Mouse (Mus musculus) heart, embryonic 15.5 days (tissue): ENCODE measurements around the gene Ms4a6b. TPM values are rescaled to one million over a fixed set of nuclear protein-coding genes. Genes with fewer than 3 reads are reported as not detected.
"Not testable (repeated sequence)": the region's sequence is repeated elsewhere in the genome, so short reads cannot be mapped to it uniquely, and the experiment has no call there.

Experiments used
- ATAC-seq: fragments of 200-750 bp; cut with Nextera tagmentation; replicated peaks from 2 replicates; pipeline ENCODE4 v1.8.0; 2017; ENCODE audit warnings: low read depth, moderate TSS enrichment; ENCODE audit not compliant: insufficient number of reproducible peaks, insufficient read depth, low FRiP score
- H3K27ac ChIP-seq: fragments of 300-500 bp; sonication (generic); 2 replicates; pipeline ENCODE4 v1.5.1; 2015; ENCODE audit warnings: mild to moderate bottlenecking, inconsistent platforms
- H3K27me3 ChIP-seq: fragments of 300-500 bp; sonication (generic); 2 replicates; pipeline ENCODE4 v1.6.1; 2015; ENCODE audit warnings: inconsistent platforms
- H3K36me3 ChIP-seq: fragments of 300-500 bp; sonication (generic); 2 replicates; pipeline ENCODE4 v1.6.1; 2015; ENCODE audit warnings: mild to moderate bottlenecking, inconsistent platforms
- H3K4me1 ChIP-seq: fragments of 300-500 bp; sonication (generic); replicated peaks from 2 replicates; pipeline ENCODE4 v1.6.1; 2015; ENCODE audit warnings: inconsistent platforms
- H3K4me2 ChIP-seq: fragments of 300-500 bp; sonication (generic); 2 replicates; pipeline ENCODE4 v1.6.1; 2015; ENCODE audit warnings: inconsistent platforms, mild to moderate bottlenecking, moderate library complexity
- H3K4me3 ChIP-seq: fragments of 300-500 bp; sonication (generic); 2 replicates; pipeline ENCODE4 v1.5.1; 2015; ENCODE audit warnings: mild to moderate bottlenecking, inconsistent platforms
- H3K9ac ChIP-seq: fragments of 300-500 bp; sonication (generic); 2 replicates; pipeline ENCODE4 v1.6.1; 2015; ENCODE audit warnings: mild to moderate bottlenecking, inconsistent platforms
- H3K9me3 ChIP-seq: fragments of 300-500 bp; sonication (generic); replicated peaks from 2 replicates; pipeline ENCODE4 v1.6.1; 2016; ENCODE audit warnings: inconsistent platforms
- WGBS: fragments of 180-500 bp; shearing (Covaris S2); methylation state at CpG from one replicate; pipeline ENCODE4 v1.1.7; 2015; ENCODE audit warnings: mixed read lengths; 5-methylcytosine and 5-hydroxymethylcytosine counted together
- polyA plus RNA-seq: library from polyadenylated mRNA; unstranded; fragments of >200 nt; fragmentation: Nextera tagmentation; extraction: Ambion mirVana; gene quantifications from 2 replicates; pipeline ENCODE4 v1.2.1, GENCODE M21; 2015

Gene Ms4a6b
- polyA plus RNA-seq, 1 experiment from 2014 or later: 3.6 TPM

GRCm38 (mm10) chr19:11494519-11494918 lies 21.8 kb upstream of the Ms4a6b start:
- H3K4me1 ChIP-seq: no peaks in the 10 kb centered on the region
- H3K4me3 ChIP-seq: no peak overlapping the region
- 72% methylated on average over 3 of the region's 3 CpGs for WGBS
- no peaks in the 10 kb centered on the region for H3K36me3 ChIP-seq
- H3K9me3 ChIP-seq: no peaks in the 10 kb centered on the region
- no peak for ATAC-seq
- no peak overlapping the region for H3K27ac ChIP-seq
- no peak overlapping the region for H3K4me2 ChIP-seq
- no peak overlapping the region for H3K9ac ChIP-seq
- H3K27me3 ChIP-seq: no peaks in the 10 kb centered on the region

- H3K9me3 ChIP-seq: no peaks in the 10 kb centered on the region
- 68% methylated on average over 6 of the region's 6 CpGs for WGBS
- no peak overlapping the region for H3K4me3 ChIP-seq
- no peak overlapping the region for H3K4me2 ChIP-seq
- no peak overlapping the region for H3K9ac ChIP-seq
- no peak overlapping the region for H3K27ac ChIP-seq
- ATAC-seq: no peak
- no peaks in the 10 kb centered on the region for H3K27me3 ChIP-seq
- no peaks in the 10 kb centered on the region for H3K36me3 ChIP-seq
- no peaks in the 10 kb centered on the region for H3K4me1 ChIP-seq
Measured at GRCm38 (mm10) chr19:11496361-11496760, 20.0 kb upstream of the Ms4a6b start.

DNA sequence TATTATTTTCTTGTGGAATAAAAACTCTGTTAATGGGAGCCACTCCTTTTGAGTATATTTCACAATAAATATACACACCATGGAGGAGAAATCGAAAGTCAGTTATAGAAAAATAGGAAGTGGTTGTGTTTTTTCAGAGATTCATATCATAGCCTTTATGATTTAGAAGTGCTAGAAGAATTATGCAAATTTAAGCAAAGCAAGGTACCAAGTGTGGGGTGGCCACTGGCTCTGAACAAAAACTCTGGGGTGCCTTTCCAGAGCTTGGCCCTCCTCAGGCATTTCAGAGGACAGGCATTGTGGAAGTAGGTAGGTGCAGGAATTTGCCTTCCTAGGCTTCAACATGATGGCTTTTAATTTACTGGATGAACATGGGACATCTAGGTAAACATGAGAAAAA lies 19.0 kb upstream of the Ms4a6b start:
- H3K27ac ChIP-seq, ATAC-seq, H3K4me3 ChIP-seq, H3K4me2 ChIP-seq, H3K27me3 ChIP-seq, H3K9me3 ChIP-seq, H3K9ac ChIP-seq, H3K36me3 ChIP-seq, H3K4me1 ChIP-seq: not testable (repeated sequence)
- 71% methylated on average over 1 of the region's 1 CpGs for WGBS

DNA sequence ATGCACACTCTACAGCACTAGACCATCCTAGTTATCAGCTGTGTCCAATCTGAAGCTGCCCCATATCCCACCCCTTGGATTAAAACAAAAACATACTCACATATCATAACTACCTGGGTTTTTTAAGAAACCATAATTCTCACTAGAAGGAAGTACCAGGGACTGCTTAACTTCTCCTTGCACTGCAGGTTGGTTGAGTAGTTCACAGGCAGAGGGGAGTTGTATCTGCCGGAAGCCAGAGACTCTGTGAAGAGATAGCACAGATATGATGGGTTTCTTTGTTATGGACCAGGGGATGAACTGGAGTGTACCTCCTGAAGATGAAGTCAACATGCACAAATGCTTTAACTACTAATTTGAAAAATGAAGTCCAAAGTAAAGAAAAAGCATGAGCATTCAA lies 15.5 kb upstream of the Ms4a6b start:
- H3K9ac ChIP-seq: no peak overlapping the region
- 76% methylated on average over 1 of the region's 1 CpGs for WGBS
- H3K36me3 ChIP-seq: no peaks in the 10 kb centered on the region
- H3K27me3 ChIP-seq: no peaks in the 10 kb centered on the region
- no peak overlapping the region for H3K4me3 ChIP-seq
- no peak overlapping the region for H3K27ac ChIP-seq
- no peak for ATAC-seq
- no peak overlapping the region for H3K4me2 ChIP-seq
- no peaks in the 10 kb centered on the region for H3K4me1 ChIP-seq
- no peaks in the 10 kb centered on the region for H3K9me3 ChIP-seq

DNA sequence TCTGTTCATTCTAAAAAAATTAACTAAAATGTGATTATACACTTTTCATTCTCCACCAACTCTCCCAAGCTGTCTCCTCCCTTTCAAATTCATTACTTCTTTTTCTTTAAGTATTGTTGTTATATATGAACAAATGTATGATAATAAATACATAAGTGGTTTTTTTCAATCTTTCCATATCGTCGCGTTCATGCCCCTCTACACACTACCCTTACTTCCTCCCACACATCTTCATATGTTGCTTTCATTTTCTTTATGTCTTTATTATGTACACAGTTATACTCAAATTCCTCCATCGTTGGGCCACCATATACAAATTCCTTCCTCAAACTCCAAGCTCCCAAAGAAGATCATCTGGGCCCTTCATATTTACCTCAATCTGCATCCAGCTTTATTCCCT lies 15.0 kb upstream of the Ms4a6b start:
- Histone ChIP-seq H3K9ac (no peak overlapping the region), H3K4me2 (no peak overlapping the region), H3K9me3 (no peaks in the 10 kb centered on the region), H3K36me3 (no peaks in the 10 kb centered on the region), H3K4me1 (no peaks in the 10 kb centered on the region), H3K27ac (no peak overlapping the region), H3K4me3 (no peak overlapping the region), H3K27me3 (no peaks in the 10 kb centered on the region)
- 85% methylated on average over 4 of the region's 4 CpGs for WGBS
- no peak for ATAC-seq

- Histone ChIP-seq H3K4me1 (no peaks in the 10 kb centered on the region), H3K4me2 (no peak overlapping the region), H3K4me3 (no peak overlapping the region), H3K9ac (no peak overlapping the region), H3K27ac (no peak overlapping the region), H3K27me3 (no peaks in the 10 kb centered on the region), H3K9me3 (no peaks in the 10 kb centered on the region), H3K36me3 (no peaks in the 10 kb centered on the region)
- 64% methylated on average over 1 of the region's 1 CpGs for WGBS
- ATAC-seq: no peak
Measured at GRCm38 (mm10) chr19:11504857-11505256, 11.5 kb upstream of the Ms4a6b start.

GRCm38 (mm10) chr19:11513458-11513857 lies 2.9 kb upstream of the Ms4a6b start:
- no peak overlapping the region for H3K27ac ChIP-seq
- ATAC-seq: no peak
- WGBS: 45% methylated on average over 1 of the region's 1 CpGs
- no peak overlapping the region for H3K4me3 ChIP-seq
- no peaks in the 10 kb centered on the region for H3K36me3 ChIP-seq
- no peaks in the 10 kb centered on the region for H3K9me3 ChIP-seq
- no peaks in the 10 kb centered on the region for H3K27me3 ChIP-seq
- H3K9ac ChIP-seq: no peak overlapping the region
- no peaks in the 10 kb centered on the region for H3K4me1 ChIP-seq
- no peak overlapping the region for H3K4me2 ChIP-seq

GRCm38 (mm10) chr19:11516845-11517244 lies 533 bp downstream of the Ms4a6b start:
- WGBS: 51% methylated on average over 4 of the region's 4 CpGs
- ATAC-seq: no peak
- H3K4me2 ChIP-seq: no peak overlapping the region
- no peak overlapping the region for H3K27ac ChIP-seq
- no peaks in the 10 kb centered on the region for H3K4me1 ChIP-seq
- no peaks in the 10 kb centered on the region for H3K36me3 ChIP-seq
- H3K9ac ChIP-seq: no peak overlapping the region
- H3K27me3 ChIP-seq: no peaks in the 10 kb centered on the region
- no peak overlapping the region for H3K4me3 ChIP-seq
- H3K9me3 ChIP-seq: no peaks in the 10 kb centered on the region

DNA sequence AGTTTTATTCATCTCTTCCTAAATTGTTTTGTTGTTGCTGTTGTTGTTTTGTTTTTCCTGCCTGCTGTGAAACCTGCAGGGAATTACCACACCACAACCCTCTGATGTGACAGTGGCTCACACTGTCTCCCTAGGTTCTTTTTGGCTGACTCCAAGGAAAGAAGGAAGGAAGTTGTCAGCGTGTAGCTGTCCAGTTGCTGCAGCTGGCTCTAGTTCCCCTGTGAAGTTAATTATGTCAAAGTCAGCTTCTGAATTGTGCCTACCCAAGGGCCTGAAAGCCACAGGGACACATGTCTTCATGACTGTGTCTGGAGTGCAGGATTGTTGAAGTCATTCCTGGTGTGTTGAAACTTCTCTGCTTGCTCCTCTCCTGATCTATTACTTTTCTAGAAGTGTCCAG lies 1.1 kb downstream of the Ms4a6b start:
- H3K9me3 ChIP-seq, H3K4me1 ChIP-seq, H3K27ac ChIP-seq, H3K27me3 ChIP-seq, H3K36me3 ChIP-seq, H3K4me2 ChIP-seq, ATAC-seq, H3K9ac ChIP-seq, H3K4me3 ChIP-seq: not testable (repeated sequence)
- WGBS: 26% methylated on average over 1 of the region's 1 CpGs

GRCm38 (mm10) chr19:11518356-11518755 lies 2.0 kb downstream of the Ms4a6b start:
- ATAC-seq, H3K9ac ChIP-seq, H3K36me3 ChIP-seq, H3K4me1 ChIP-seq, H3K27ac ChIP-seq, H3K4me2 ChIP-seq, H3K9me3 ChIP-seq, H3K27me3 ChIP-seq: not testable (repeated sequence)
- peak overlapping the region; percentile 11; the same call in 1 of the 2 replicates for H3K4me3 ChIP-seq
- WGBS: 56% methylated on average over 2 of the region's 2 CpGs

GRCm38 (mm10) chr19:11520146-11520545 lies 3.8 kb downstream of the Ms4a6b start:
- no peak for ATAC-seq
- H3K36me3 ChIP-seq: no peaks in the 10 kb centered on the region
- H3K4me2 ChIP-seq: no peak overlapping the region
- no peaks in the 10 kb centered on the region for H3K9me3 ChIP-seq
- 79% methylated on average over 3 of the region's 3 CpGs for WGBS
- no peaks in the 10 kb centered on the region for H3K27me3 ChIP-seq
- H3K9ac ChIP-seq: no peak overlapping the region
- H3K27ac ChIP-seq: no peak overlapping the region
- no peaks in the 10 kb centered on the region for H3K4me1 ChIP-seq
- no peak overlapping the region for H3K4me3 ChIP-seq

- Histone ChIP-seq H3K9ac (no peak overlapping the region), H3K27ac (no peak overlapping the region), H3K4me3 (no peak overlapping the region), H3K4me1 (no peaks in the 10 kb centered on the region), H3K4me2 (no peak overlapping the region), H3K36me3 (no peaks in the 10 kb centered on the region), H3K27me3 (no peaks in the 10 kb centered on the region), H3K9me3 (no peaks in the 10 kb centered on the region)
- no peak for ATAC-seq
- WGBS: 70% methylated on average over 1 of the region's 1 CpGs
Measured at GRCm38 (mm10) chr19:11533421-11533820, 17.1 kb downstream of the Ms4a6b start.
